Mouse (Mus musculus) R1 (cell line): ENCODE results near the gene Rae1.

Experiments used
- DNase-seq: peaks from one replicate; pipeline ENCODE4 v3.0.0-alpha.2; 2018; ENCODE audit warnings: low read depth, low spot score

Gene Rae1

GRCm38 (mm10) chr2:172990161-172990560, 9.8 kb upstream of the Rae1 start:
- DNase-seq, result no peak

GRCm38 (mm10) chr2:172996207-172996606, 3.7 kb upstream of the Rae1 start:
- DNase-seq, result peak; percentile 77

- DNase-seq, result no peak
Observed at GRCm38 (mm10) chr2:172997748-172998147, 2.2 kb upstream of the Rae1 start.

GRCm38 (mm10) chr2:172998478-172998877, 1.4 kb upstream of the Rae1 start:
- no peak for DNase-seq

- DNase-seq, result peak; percentile 85
Observed at GRCm38 (mm10) chr2:173000285-173000652, 352 bp downstream of the Rae1 start.

- peak; percentile 47 for DNase-seq
Observed at GRCm38 (mm10) chr2:173000921-173001320, 1.0 kb downstream of the Rae1 start.

- DNase-seq, result no peak
Observed at GRCm38 (mm10) chr2:173003737-173004136, 3.8 kb downstream of the Rae1 start.

- peak; percentile 84 for DNase-seq
Observed at GRCm38 (mm10) chr2:173010220-173010717, 10.4 kb downstream of the Rae1 start.

- no peak for DNase-seq
Observed at GRCm38 (mm10) chr2:173011440-173011839, 11.5 kb downstream of the Rae1 start.

- no peak for DNase-seq
Observed at GRCm38 (mm10) chr2:173014741-173015287, 14.9 kb downstream of the Rae1 start.

- DNase-seq, result no peak
Observed at GRCm38 (mm10) chr2:173017940-173018339, 18.0 kb downstream of the Rae1 start.

GRCm38 (mm10) chr2:173018618-173019017, 18.7 kb downstream of the Rae1 start:
- DNase-seq, result no peak

- no peak for DNase-seq
Observed at GRCm38 (mm10) chr2:173019322-173019721, 19.4 kb downstream of the Rae1 start.

- DNase-seq, result peak; percentile 91
Observed at GRCm38 (mm10) chr2:173019790-173020189, 19.9 kb downstream of the Rae1 start.

GRCm38 (mm10) chr2:173020430-173020829, 20.5 kb downstream of the Rae1 start, which contains the start of gene Rbm38:
TSS of gene Rbm38 (plus strand) at chr2:173020498.
- no peak for DNase-seq

- DNase-seq, result peak; percentile 93
Observed at GRCm38 (mm10) chr2:173021633-173022055, 21.7 kb downstream of the Rae1 start.

- DNase-seq, result peak; percentile 55
Observed at GRCm38 (mm10) chr2:173022056-173022681, 22.3 kb downstream of the Rae1 start.

- no peak for DNase-seq
Observed at GRCm38 (mm10) chr2:173022813-173023212, 22.9 kb downstream of the Rae1 start.

GRCm38 (mm10) chr2:173023371-173023851, 23.5 kb downstream of the Rae1 start:
- DNase-seq, result no peak

GRCm38 (mm10) chr2:173023966-173024365, 24.0 kb downstream of the Rae1 start:
- DNase-seq, result no peak

- no peak for DNase-seq
Observed at GRCm38 (mm10) chr2:173024392-173024791, 24.5 kb downstream of the Rae1 start.

GRCm38 (mm10) chr2:173024938-173025337, 25.0 kb downstream of the Rae1 start:
- no peak for DNase-seq

GRCm38 (mm10) chr2:173026286-173026685, 26.4 kb downstream of the Rae1 start:
- DNase-seq, result no peak
